Mouse (Mus musculus) MEL (cell line): Measurements from ENCODE around the gene Apobec2.

Experiments
- CTCF ChIP-seq, 3 experiments: IDR thresholded peaks in 2 of 3; conservative IDR thresholded peaks in 1 of 3; 2 replicates each; pipeline ENCODE4 v1.5.1; 2011 to 2012; ENCODE audit warnings: low read length in 3 of 3, low read depth in 2 of 3, mild to moderate bottlenecking in 2 of 3, improper control_type of control experiment in 1 of 3, inconsistent platforms in 1 of 3, mixed read lengths in 1 of 3, moderate library complexity in 1 of 3; ENCODE audit not compliant: control insufficient read depth in 1 of 3, insufficient read depth in 1 of 3, poor library complexity in 1 of 3, severe bottlenecking in 1 of 3
- MAZ ChIP-seq: IDR thresholded peaks from 2 replicates; pipeline ENCODE4 v1.6.1; 2012; ENCODE audit warnings: low read depth, mild to moderate bottlenecking, inconsistent platforms, low read length, improper control_type of control experiment
- NRF1 ChIP-seq: IDR thresholded peaks from 2 replicates; pipeline ENCODE4 v1.6.1; 2014; ENCODE audit warnings: low read depth, mild to moderate bottlenecking, inconsistent platforms, low read length, improper control_type of control experiment, moderate library complexity; ENCODE audit not compliant: poor library complexity, insufficient read depth, severe bottlenecking
- POLR2A ChIP-seq, 2 experiments: IDR thresholded peaks; 2 replicates each; pipeline ENCODE4 v1.6.1; 2011 to 2012; ENCODE audit warnings: low read length in 2 of 2, mild to moderate bottlenecking in 2 of 2, control low read depth in 1 of 2, improper control_type of control experiment in 1 of 2, low read depth in 1 of 2, moderate library complexity in 1 of 2; ENCODE audit not compliant: control insufficient read depth in 1 of 2, insufficient read depth in 1 of 2, poor library complexity in 1 of 2
- ZNF384 ChIP-seq: IDR thresholded peaks from 2 replicates; pipeline ENCODE4 v1.6.1; 2012; ENCODE audit warnings: low read depth, mild to moderate bottlenecking, inconsistent platforms, low read length, improper control_type of control experiment

DNA sequence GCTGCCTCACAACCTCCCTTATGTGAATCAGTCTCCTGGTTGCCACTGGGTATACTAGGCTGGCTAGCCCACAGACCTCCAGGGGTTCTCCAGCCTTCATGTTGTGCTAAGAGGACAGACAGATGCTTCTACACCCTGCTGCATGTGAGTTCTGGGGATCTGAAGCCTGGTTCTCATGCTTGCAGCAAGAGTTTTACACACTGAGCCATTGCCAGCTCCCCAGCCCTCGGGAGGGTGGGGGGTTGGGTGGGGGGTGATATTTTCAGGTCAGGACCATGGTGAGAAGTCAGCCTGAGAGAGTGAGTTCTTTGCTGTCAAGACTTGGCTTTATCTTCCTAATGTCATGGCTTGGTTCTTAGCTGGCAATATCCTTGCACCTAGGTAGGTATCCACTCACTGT, 13.9 kb downstream of the Apobec2 start:
- TF ChIP-seq MAZ (no peak), ZNF384 (no peak), CTCF (IDR thresholded peaks at IDR 0.05 in 2 of 3, conservative IDR thresholded peaks at IDR 0.05 in 1 of 3; ENCODE audit: control insufficient read depth in 1 of 3, insufficient read depth in 1 of 3, low read depth in 2 of 3, low read length in 3 of 3, poor library complexity in 1 of 3, severe bottlenecking in 1 of 3) (no peak), NRF1 (no peak), POLR2A (IDR thresholded peaks at IDR 0.05; ENCODE audit: control insufficient read depth in 1 of 2, insufficient read depth in 1 of 2, low read depth in 1 of 2, low read length in 2 of 2, poor library complexity in 1 of 2) (no peak)
